Mouse (Mus musculus) hindlimb bud, embryonic 11.5 days (tissue): ENCODE results near the gene Bcl11b.

Source experiments
- DNase-seq: peaks from one replicate; pipeline ENCODE4 v3.0.0-alpha.2; 2012; ENCODE audit warnings: low read depth, low spot score; ENCODE audit errors: extremely low spot score

Bcl11b gene

GRCm38 (mm10) chr12:107939177-107939576 lies 64.2 kb downstream of the Bcl11b start:
- DNase-seq, result no peak

- no peak for DNase-seq
Measured at GRCm38 (mm10) chr12:107936972-107937371, 66.4 kb downstream of the Bcl11b start.

- no peak for DNase-seq
Measured at GRCm38 (mm10) chr12:107936406-107936805, 67.0 kb downstream of the Bcl11b start.

- DNase-seq, result no peak
Measured at GRCm38 (mm10) chr12:107934831-107935437, 68.5 kb downstream of the Bcl11b start.

GRCm38 (mm10) chr12:107932140-107932539 lies 71.3 kb downstream of the Bcl11b start:
- no peak for DNase-seq

GRCm38 (mm10) chr12:107931476-107931875 lies 71.9 kb downstream of the Bcl11b start:
- no peak for DNase-seq

- DNase-seq, result no peak
Measured at GRCm38 (mm10) chr12:107930611-107931350, 72.6 kb downstream of the Bcl11b start.

GRCm38 (mm10) chr12:107928905-107929304 lies 74.5 kb downstream of the Bcl11b start:
- no peak for DNase-seq

GRCm38 (mm10) chr12:107928464-107928901 lies 74.9 kb downstream of the Bcl11b start:
- DNase-seq, result no peak

- DNase-seq, result no peak
Measured at GRCm38 (mm10) chr12:107927961-107928431, 75.4 kb downstream of the Bcl11b start.

GRCm38 (mm10) chr12:107926074-107926855 lies 77.1 kb downstream of the Bcl11b start:
- DNase-seq, result no peak

GRCm38 (mm10) chr12:107924696-107925095 lies 78.7 kb downstream of the Bcl11b start:
- DNase-seq, result no peak

GRCm38 (mm10) chr12:107923963-107924362 lies 79.4 kb downstream of the Bcl11b start:
- DNase-seq, result no peak

- no peak for DNase-seq
Measured at GRCm38 (mm10) chr12:107922180-107922579, 81.2 kb downstream of the Bcl11b start.

GRCm38 (mm10) chr12:107921566-107921965 lies 81.8 kb downstream of the Bcl11b start:
- DNase-seq, result no peak

GRCm38 (mm10) chr12:107921154-107921553 lies 82.2 kb downstream of the Bcl11b start:
- DNase-seq, result no peak

GRCm38 (mm10) chr12:107920716-107921115 lies 82.7 kb downstream of the Bcl11b start:
- DNase-seq, result no peak

GRCm38 (mm10) chr12:107920076-107920475 lies 83.3 kb downstream of the Bcl11b start:
- no peak for DNase-seq

GRCm38 (mm10) chr12:107918779-107919178 lies 84.6 kb downstream of the Bcl11b start:
- no peak for DNase-seq

- no peak for DNase-seq
Measured at GRCm38 (mm10) chr12:107916008-107916407, 87.4 kb downstream of the Bcl11b start.

- no peak for DNase-seq
Measured at GRCm38 (mm10) chr12:107915396-107915795, 88.0 kb downstream of the Bcl11b start.

- no peak for DNase-seq
Measured at GRCm38 (mm10) chr12:107908826-107909225, 94.6 kb downstream of the Bcl11b start.
